Mouse (Mus musculus) myocyte (in vitro differentiated cells): ENCODE data around the gene Pdhx. TPM values are rescaled to one million over a fixed set of nuclear protein-coding genes. Genes with fewer than 3 reads are reported as not detected.

ENCODE experiments used
- H3K27me3 ChIP-seq: one replicate; pipeline ENCODE4 v1.6.1; 2011; ENCODE audit not compliant: control insufficient read depth, insufficient read depth, insufficient read length
- H3K36me3 ChIP-seq: one replicate; pipeline ENCODE4 v1.6.1; 2011; ENCODE audit not compliant: control insufficient read depth, insufficient read depth
- H3K4me2 ChIP-seq: one replicate; pipeline ENCODE4 v1.6.1; 2011; ENCODE audit warnings: low read depth, control low read depth
- H3K4me3 ChIP-seq: one replicate; pipeline ENCODE4 v1.5.1; 2011; ENCODE audit warnings: mild to moderate bottlenecking, control low read depth, moderate library complexity
- H3K79me2 ChIP-seq: one replicate; pipeline ENCODE4 v1.6.1; 2011; ENCODE audit not compliant: control insufficient read depth, insufficient read depth
- H3ac ChIP-seq: one replicate; pipeline ENCODE4 v1.6.1; 2011; ENCODE audit not compliant: control insufficient read depth, insufficient read length
- CEBPB ChIP-seq: IDR thresholded peaks from 2 replicates; pipeline ENCODE4 v1.6.1; 2011; ENCODE audit warnings: mild to moderate bottlenecking, moderate library complexity; ENCODE audit not compliant: poor library complexity, insufficient read depth, severe bottlenecking
- E2F4 ChIP-seq: IDR thresholded peaks from one replicate; pipeline ENCODE4 v1.6.1; 2011; ENCODE audit warnings: mild to moderate bottlenecking, control low read depth, moderate library complexity; ENCODE audit not compliant: insufficient read depth
- MAX ChIP-seq: IDR thresholded peaks from one replicate; pipeline ENCODE4 v1.6.1; 2011; ENCODE audit warnings: low read depth, mild to moderate bottlenecking, control low read depth
- MYOD1 ChIP-seq, 3 experiments: IDR thresholded peaks; one replicate each; pipeline ENCODE4 v1.6.1; 2011; ENCODE audit warnings: control low read depth in 2 of 3, low read depth in 2 of 3, mild to moderate bottlenecking in 2 of 3, moderate library complexity in 1 of 3; ENCODE audit not compliant: insufficient read length in 2 of 3, control insufficient read depth in 1 of 3
- MYOG ChIP-seq, 3 experiments: IDR thresholded peaks; one replicate each; pipeline ENCODE4 v1.6.1; 2011; ENCODE audit warnings: control low read depth in 2 of 3, low read depth in 2 of 3, mild to moderate bottlenecking in 2 of 3; ENCODE audit not compliant: insufficient read length in 2 of 3, control insufficient read depth in 1 of 3, insufficient read depth in 1 of 3
- POLR2A ChIP-seq: IDR thresholded peaks from one replicate; pipeline ENCODE4 v1.6.1; 2011; ENCODE audit warnings: low read depth, mild to moderate bottlenecking, control low read depth, moderate library complexity; ENCODE audit not compliant: insufficient read length
- POLR2AphosphoS2 ChIP-seq: IDR thresholded peaks from one replicate; pipeline ENCODE4 v1.6.1; 2011; ENCODE audit warnings: low read depth, control low read depth; ENCODE audit not compliant: insufficient read length
- REST ChIP-seq: IDR thresholded peaks from one replicate; pipeline ENCODE4 v1.6.1; 2011; ENCODE audit warnings: mild to moderate bottlenecking, control low read depth, moderate library complexity; ENCODE audit not compliant: insufficient read depth, insufficient read length
- SRF ChIP-seq: IDR thresholded peaks from one replicate; pipeline ENCODE4 v1.6.1; 2011; ENCODE audit warnings: low read depth; ENCODE audit not compliant: control insufficient read depth, insufficient read length
- TCF12 ChIP-seq: IDR thresholded peaks from one replicate; pipeline ENCODE4 v1.6.1; 2011; ENCODE audit warnings: mild to moderate bottlenecking, control low read depth; ENCODE audit not compliant: poor library complexity, insufficient read depth, severe bottlenecking
- TCF3 ChIP-seq: IDR thresholded peaks from one replicate; pipeline ENCODE4 v1.6.1; 2011; ENCODE audit warnings: low read depth, control low read depth; ENCODE audit not compliant: insufficient read length
- USF1 ChIP-seq: IDR thresholded peaks from one replicate; pipeline ENCODE4 v1.6.1; 2011; ENCODE audit warnings: low read depth, mild to moderate bottlenecking, control low read depth, moderate library complexity
- polyA plus RNA-seq: library from polyadenylated mRNA; unstranded; fragments of >200 nt; fragmentation: generic; extraction: Trizol; gene quantifications from one replicate; pipeline ENCODE4 v1.2.1, GENCODE M21; 2012; ENCODE audit warnings: missing spikeins

Pdhx gene
- polyA plus RNA-seq, 1 experiment = 37.4 TPM

GRCm38 (mm10) chr2:102990301-102990702 lies 83.0 kb downstream of the Pdhx start:
- Histone ChIP-seq H3K4me2 (no peak overlapping the region), H3K79me2 (no peaks in the 10 kb centered on the region), H3K36me3 (no peaks in the 10 kb centered on the region), H3K4me3 (no peak overlapping the region), H3ac (no peak overlapping the region), H3K27me3 (no peaks in the 10 kb centered on the region)
- no peak for TF ChIP-seq POLR2A
- TF ChIP-seq SRF = no peak

DNA sequence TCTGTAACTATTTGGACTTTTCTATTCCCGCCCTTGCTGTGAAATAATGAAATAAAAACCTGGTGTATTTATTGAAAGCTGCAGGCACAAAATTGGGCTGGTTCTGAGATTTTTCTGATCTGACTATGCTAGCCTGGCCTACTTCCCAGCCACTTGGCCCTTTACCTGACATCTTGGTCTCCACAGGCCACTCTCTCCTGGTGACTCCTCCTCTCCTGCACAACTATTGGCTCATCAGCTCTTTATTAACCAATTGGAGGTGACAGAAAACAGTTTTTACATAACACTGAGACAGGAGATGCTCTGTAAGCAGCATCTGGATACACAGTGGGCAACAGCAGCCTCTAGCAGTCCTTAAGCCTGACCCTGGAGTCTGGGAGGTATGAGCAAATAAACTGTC lies 83.9 kb downstream of the Pdhx start:
- H3ac ChIP-seq = no peak overlapping the region
- no peaks in the 10 kb centered on the region for H3K79me2 ChIP-seq
- no peak overlapping the region for H3K4me2 ChIP-seq
- no peaks in the 10 kb centered on the region for H3K36me3 ChIP-seq
- no peak for TF ChIP-seq USF1
- no peak for TF ChIP-seq POLR2A
- no peak for TF ChIP-seq CEBPB
- TF ChIP-seq MAX = no peak
- TF ChIP-seq SRF = no peak
- TF ChIP-seq MYOG (IDR thresholded peaks at IDR 0.05; ENCODE audit: control insufficient read depth in 1 of 3, insufficient read depth in 1 of 3, insufficient read length in 2 of 3, low read depth in 2 of 3) = no peak
- no peak for TF ChIP-seq REST
- TF ChIP-seq E2F4 = no peak
- no peak for TF ChIP-seq POLR2AphosphoS2
- no peak for TF ChIP-seq MYOD1 (IDR thresholded peaks at IDR 0.05; ENCODE audit: control insufficient read depth in 1 of 3, insufficient read length in 2 of 3, low read depth in 2 of 3)
- TF ChIP-seq TCF3 = no peak
- no peak overlapping the region for H3K4me3 ChIP-seq
- no peaks in the 10 kb centered on the region for H3K27me3 ChIP-seq

- Histone ChIP-seq H3K79me2 (no peaks in the 10 kb centered on the region), H3K27me3 (no peaks in the 10 kb centered on the region), H3K4me3 (no peak overlapping the region), H3K4me2 (peak overlapping the region; percentile 64), H3ac (no peak overlapping the region), H3K36me3 (no peaks in the 10 kb centered on the region)
- TF ChIP-seq E2F4 (no peak), REST (no peak), POLR2AphosphoS2 (no peak), MYOG (IDR thresholded peaks at IDR 0.05; ENCODE audit: control insufficient read depth in 1 of 3, insufficient read depth in 1 of 3, insufficient read length in 2 of 3, low read depth in 2 of 3) (no peak), MYOD1 (IDR thresholded peaks at IDR 0.05; ENCODE audit: control insufficient read depth in 1 of 3, insufficient read length in 2 of 3, low read depth in 2 of 3) (no peak), TCF12 (no peak), POLR2A (no peak), SRF (no peak), MAX (no peak), CEBPB (no peak), USF1 (no peak), TCF3 (no peak)
Measured at GRCm38 (mm10) chr2:102987708-102988010, 85.7 kb downstream of the Pdhx start.

DNA sequence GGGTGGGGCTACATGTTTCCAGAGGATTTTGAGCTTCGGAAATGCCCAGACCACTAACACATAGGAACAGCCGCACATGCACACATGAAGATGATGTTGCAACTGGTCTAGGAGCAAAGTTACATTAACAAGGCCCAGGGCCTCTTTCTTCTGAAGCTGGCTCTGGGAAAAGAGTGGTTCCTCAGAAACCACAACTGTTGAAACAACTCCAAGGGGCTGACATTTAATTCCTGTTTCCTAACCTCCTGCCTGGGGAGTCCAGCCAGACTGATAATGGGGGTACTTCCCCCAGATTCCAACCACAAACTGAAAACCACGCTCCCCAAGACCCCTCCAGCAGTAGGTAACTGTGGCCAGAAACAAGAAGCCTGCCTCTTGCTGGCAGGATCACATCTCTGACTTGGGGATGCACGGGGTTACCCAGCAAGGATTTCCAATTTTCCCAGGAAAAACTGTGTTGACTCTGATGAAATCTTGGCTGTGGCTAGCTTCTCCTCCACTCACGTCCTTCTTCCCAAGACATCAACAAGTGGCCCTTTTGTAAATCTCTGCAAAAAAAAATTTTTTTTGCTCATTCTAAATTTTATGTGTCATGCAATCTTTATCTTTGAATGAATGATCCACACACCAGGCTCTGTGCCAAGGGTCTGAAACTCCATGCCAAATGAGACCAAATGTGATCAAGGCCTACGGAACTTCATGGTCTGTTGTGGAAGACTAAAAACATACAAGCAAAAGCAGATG lies 86.2 kb downstream of the Pdhx start:
- H3K36me3 ChIP-seq = no peaks in the 10 kb centered on the region
- no peak overlapping the region for H3ac ChIP-seq
- H3K4me3 ChIP-seq = no peak overlapping the region
- H3K27me3 ChIP-seq = no peaks in the 10 kb centered on the region
- no peaks in the 10 kb centered on the region for H3K79me2 ChIP-seq
- no peak for TF ChIP-seq POLR2A
- peak in 1 of 3 experiments; percentile 9 for TF ChIP-seq MYOD1 (IDR thresholded peaks at IDR 0.05; ENCODE audit: control insufficient read depth in 1 of 3, insufficient read length in 2 of 3, low read depth in 2 of 3)
- TF ChIP-seq CEBPB = peak; percentile 95
- TF ChIP-seq TCF3 = no peak
- peak overlapping the region; percentile 64 for H3K4me2 ChIP-seq

GRCm38 (mm10) chr2:102986424-102986823 lies 86.9 kb downstream of the Pdhx start:
- H3K36me3 ChIP-seq = no peaks in the 10 kb centered on the region
- H3K4me3 ChIP-seq = no peak overlapping the region
- TF ChIP-seq SRF (no peak), MAX (no peak), MYOD1 (IDR thresholded peaks at IDR 0.05; ENCODE audit: control insufficient read depth in 1 of 3, insufficient read length in 2 of 3, low read depth in 2 of 3) (no peak), REST (no peak), CEBPB (no peak), TCF12 (no peak), TCF3 (no peak), MYOG (IDR thresholded peaks at IDR 0.05; ENCODE audit: control insufficient read depth in 1 of 3, insufficient read depth in 1 of 3, insufficient read length in 2 of 3, low read depth in 2 of 3) (no peak), E2F4 (no peak), POLR2AphosphoS2 (no peak), USF1 (no peak), POLR2A (no peak)
- H3K4me2 ChIP-seq = peak overlapping the region; percentile 64
- H3ac ChIP-seq = no peak overlapping the region
- no peaks in the 10 kb centered on the region for H3K27me3 ChIP-seq
- H3K79me2 ChIP-seq = no peaks in the 10 kb centered on the region
